Mouse (Mus musculus) cerebellum, adult 2 months (tissue): ENCODE measurements at regions not wholly inside any gene's neighbourhood (a gene's known extent, or its start where the extent isn't known, plus 50 kb on each side); places are given as distances from the start of the nearest gene placed in this dataset.

Experiments used
- CTCF ChIP-seq: fragments of 200-500 bp; IDR thresholded peaks from 2 replicates; pipeline ENCODE4 v1.5.1; 2011; ENCODE audit warnings: low read depth, mild to moderate bottlenecking, control low read depth, low read length, moderate library complexity, borderline replicate concordance; ENCODE audit not compliant: insufficient read depth
- POLR2A ChIP-seq: fragments of 200-500 bp; IDR thresholded peaks from 2 replicates; pipeline ENCODE4 v1.6.1; 2011; ENCODE audit warnings: low read length, control low read depth, borderline replicate concordance; ENCODE audit not compliant: insufficient read depth

GRCm38 (mm10) chr1:89265771-89266170 lies 188.8 kb upstream of the Agap1 start:
- no peak for TF ChIP-seq CTCF
- TF ChIP-seq POLR2A, result no peak
